Mouse (Mus musculus) forebrain, embryonic 10.5 days (tissue): ENCODE measurements around the gene Lztr1. TPM values are rescaled to one million over a fixed set of nuclear protein-coding genes. Genes with fewer than 3 reads are reported as not detected.

Experiments
- DNase-seq: peaks from one replicate; pipeline ENCODE4 v3.0.0-alpha.2; 2017; ENCODE audit warnings: low spot score; ENCODE audit errors: extremely low spot score
- H3K27ac ChIP-seq: fragments of 300-500 bp; sonication (generic); 2 replicates; pipeline ENCODE4 v1.5.1; 2016; ENCODE audit warnings: mild to moderate bottlenecking
- H3K27me3 ChIP-seq: fragments of 300-500 bp; sonication (generic); 2 replicates; pipeline ENCODE4 v1.6.1; 2016; ENCODE audit warnings: mild to moderate bottlenecking; ENCODE audit not compliant: poor library complexity, severe bottlenecking
- H3K36me3 ChIP-seq: fragments of 300-500 bp; sonication (generic); replicated peaks from 2 replicates; pipeline ENCODE4 v1.6.1; 2016; ENCODE audit warnings: mild to moderate bottlenecking, moderate library complexity
- H3K4me1 ChIP-seq: fragments of 300-500 bp; sonication (generic); 2 replicates; pipeline ENCODE4 v1.6.1; 2016
- H3K4me3 ChIP-seq: fragments of 300-500 bp; sonication (generic); 2 replicates; pipeline ENCODE4 v1.5.1; 2016; ENCODE audit warnings: mild to moderate bottlenecking, moderate library complexity
- H3K9me3 ChIP-seq: fragments of 300-500 bp; sonication (generic); 2 replicates; pipeline ENCODE4 v1.6.1; 2016; ENCODE audit warnings: mild to moderate bottlenecking, moderate library complexity
- WGBS: fragments of 180-500 bp; shearing (Covaris S2); methylation state at CpG from one replicate; pipeline ENCODE4 v1.1.7; 2016; 5-methylcytosine and 5-hydroxymethylcytosine counted together
- polyA plus RNA-seq: library from polyadenylated mRNA; unstranded; fragments of >200 nt; fragmentation: Nextera tagmentation; extraction: Ambion mirVana; gene quantifications from 2 replicates; pipeline ENCODE4 v1.2.1, GENCODE M21; 2016

Lztr1 gene
- polyA plus RNA-seq, 1 experiment from 2014 or later: 92.3 TPM

DNA sequence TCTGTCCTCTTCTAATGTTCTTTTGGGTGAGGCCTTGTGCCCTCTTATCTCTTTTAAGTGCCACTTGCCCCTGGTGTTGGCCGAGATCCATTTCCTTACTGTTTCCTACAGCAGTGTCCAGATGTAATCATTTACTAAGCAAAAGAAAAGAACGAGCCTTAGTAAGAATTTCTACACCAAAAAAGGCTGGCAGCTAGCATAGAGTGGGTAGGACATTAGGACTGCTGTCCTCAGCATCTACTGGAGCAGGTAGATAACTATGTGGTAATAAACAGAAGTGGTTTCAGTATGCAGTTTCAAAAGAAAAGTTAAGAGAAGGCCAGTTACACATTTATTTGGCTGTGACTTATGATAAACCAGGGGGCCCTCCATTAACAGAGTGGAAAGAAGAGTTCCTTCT lies 2.2 kb downstream of the Lztr1 start:
- DNase-seq: no peak
- no peak overlapping the region for H3K27ac ChIP-seq
- peaks cover 15% of the 10 kb centered on the region for H3K4me1 ChIP-seq
- WGBS: 92% methylated on average over 2 of the region's 2 CpGs
- H3K4me3 ChIP-seq: no peak overlapping the region
- H3K9me3 ChIP-seq: no peaks in the 10 kb centered on the region
- H3K27me3 ChIP-seq: no peaks in the 10 kb centered on the region
- H3K36me3 ChIP-seq: peaks cover 48% of the 10 kb centered on the region

DNA sequence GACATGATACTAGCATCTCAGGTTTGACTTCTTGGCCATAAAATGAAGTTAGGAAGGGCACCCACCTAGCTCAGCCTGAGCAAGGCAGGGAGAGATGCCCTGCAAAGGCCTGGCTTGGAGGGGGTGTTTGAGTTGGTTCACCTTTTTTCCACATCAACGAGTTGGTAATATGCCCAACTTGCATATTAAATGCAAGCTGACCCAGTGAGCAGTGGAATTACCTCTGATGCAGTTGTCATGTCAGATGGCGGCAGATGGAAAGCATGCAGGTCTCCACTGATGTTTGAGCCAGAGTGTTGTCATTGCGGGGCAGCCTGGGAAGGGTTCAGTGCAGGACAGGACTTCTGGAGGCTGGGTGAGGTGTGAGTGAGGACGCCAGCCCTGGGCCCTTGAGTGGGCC lies 2.9 kb downstream of the Lztr1 start:
- H3K36me3 ChIP-seq: peaks cover 55% of the 10 kb centered on the region

DNA sequence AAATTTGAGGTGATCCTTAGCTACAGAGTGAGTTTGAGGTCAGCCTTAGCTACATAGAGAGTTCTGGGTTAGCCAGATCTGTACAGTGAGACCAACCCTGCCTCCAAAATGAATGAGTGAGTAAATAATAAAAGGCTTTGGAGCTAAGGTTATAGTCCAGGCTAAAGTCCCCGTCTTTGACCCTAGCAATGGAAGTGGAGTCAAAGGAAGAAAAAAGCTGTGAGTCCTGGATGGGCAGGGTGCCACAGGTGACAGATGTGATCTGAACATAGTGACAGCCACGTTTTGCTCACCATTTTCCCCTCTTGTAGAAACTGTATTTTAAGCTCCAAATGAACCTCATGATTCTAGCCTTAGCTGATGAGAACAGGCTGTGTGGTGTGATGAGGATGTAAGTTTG lies 10.4 kb downstream of the Lztr1 start:
- 84% methylated on average over 2 of the region's 2 CpGs for whole genome bisulfite sequencing
- Histone ChIP-seq H3K4me1 (no peaks in the 10 kb centered on the region), H3K27me3 (no peaks in the 10 kb centered on the region), H3K4me3 (no peak overlapping the region), H3K9me3 (no peaks in the 10 kb centered on the region), H3K27ac (no peak overlapping the region), H3K36me3 (peaks cover 98% of the 10 kb centered on the region)
- DNase-seq: no peak

More for the DNA sequence above, 2.9 kb downstream of the Lztr1 start:
- Histone ChIP-seq H3K27ac (no peak overlapping the region), H3K27me3 (no peaks in the 10 kb centered on the region), H3K9me3 (no peaks in the 10 kb centered on the region), H3K4me1 (peaks cover 15% of the 10 kb centered on the region), H3K4me3 (no peak overlapping the region)
- WGBS: 90% methylated on average over 4 of the region's 4 CpGs
- DNase-seq: no peak

DNA sequence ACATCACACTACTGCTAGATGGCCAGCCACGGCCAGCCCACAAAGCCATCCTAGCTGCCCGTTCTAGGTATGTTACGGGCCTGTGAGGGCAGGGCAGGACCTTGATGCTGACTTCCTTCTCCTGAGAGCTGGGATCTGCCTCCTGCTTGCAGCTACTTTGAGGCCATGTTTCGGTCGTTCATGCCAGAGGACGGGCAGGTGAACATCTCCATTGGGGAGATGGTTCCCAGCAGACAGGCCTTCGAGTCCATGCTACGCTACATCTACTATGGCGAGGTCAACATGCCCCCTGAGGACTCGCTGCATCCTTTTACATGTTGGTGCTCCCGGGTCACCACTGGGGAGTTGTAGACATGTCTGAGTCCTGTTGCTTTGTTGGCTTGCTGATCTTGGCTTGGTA lies 15.7 kb downstream of the Lztr1 start:
- Histone ChIP-seq H3K36me3 (peaks cover 98% of the 10 kb centered on the region), H3K9me3 (no peaks in the 10 kb centered on the region), H3K27ac (no peak overlapping the region), H3K4me3 (no peak overlapping the region), H3K27me3 (no peaks in the 10 kb centered on the region), H3K4me1 (peaks cover 3% of the 10 kb centered on the region; the same call in 1 of the 2 replicates)
- no peak for DNase-seq
- 91% methylated on average over 11 of the region's 11 CpGs for WGBS

DNA sequence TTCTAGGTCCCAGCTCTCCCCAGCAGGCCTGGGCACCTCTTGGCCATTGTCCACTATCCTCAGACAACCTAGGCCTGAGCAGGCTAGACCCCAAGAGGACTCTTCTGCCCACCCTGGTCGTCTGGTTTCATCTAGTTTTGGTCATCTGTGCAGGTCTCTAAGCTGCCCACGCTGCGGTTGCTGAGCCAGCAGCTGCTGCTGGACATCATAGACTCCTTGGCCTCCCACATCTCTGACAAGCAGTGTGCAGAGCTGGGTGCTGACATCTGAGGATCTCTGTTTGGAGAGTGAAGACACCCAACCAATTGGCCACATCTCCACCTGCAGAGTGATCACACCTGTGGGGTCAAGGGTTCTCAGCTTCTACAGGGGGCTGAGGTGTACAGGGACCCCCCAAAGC lies 17.0 kb downstream of the Lztr1 start:
- Histone ChIP-seq H3K4me3 (no peak overlapping the region), H3K4me1 (peaks cover 16% of the 10 kb centered on the region), H3K27me3 (no peaks in the 10 kb centered on the region), H3K9me3 (no peaks in the 10 kb centered on the region), H3K27ac (no peak overlapping the region), H3K36me3 (peaks cover 87% of the 10 kb centered on the region)
- DNase-seq: no peak
- WGBS: 86% methylated on average over 3 of the region's 3 CpGs

DNA sequence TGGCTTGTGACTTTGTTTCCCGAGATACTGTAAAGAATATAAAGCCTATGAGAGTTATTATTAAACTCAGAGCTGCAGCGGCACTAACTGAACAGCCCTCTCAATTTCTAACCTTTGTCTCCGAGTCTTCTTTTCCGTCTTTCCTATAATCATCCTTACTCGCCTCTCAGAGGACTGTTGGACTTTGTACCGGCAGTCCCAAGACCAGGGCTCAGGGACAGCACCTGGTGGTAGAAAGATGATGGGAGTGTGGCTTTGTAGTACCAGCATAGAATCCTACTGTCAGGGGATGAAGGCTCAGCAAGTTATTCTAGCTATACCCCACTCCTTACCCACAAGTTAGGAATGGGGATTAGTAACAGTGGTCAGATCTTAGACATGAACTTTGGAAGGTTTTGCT lies 17.7 kb downstream of the Lztr1 start:
- peaks cover 17% of the 10 kb centered on the region for H3K4me1 ChIP-seq
- WGBS: 90% methylated on average over 6 of the region's 6 CpGs
- H3K9me3 ChIP-seq: no peaks in the 10 kb centered on the region
- no peak overlapping the region for H3K4me3 ChIP-seq
- no peaks in the 10 kb centered on the region for H3K27me3 ChIP-seq
- DNase-seq: no peak
- H3K27ac ChIP-seq: no peak overlapping the region
- H3K36me3 ChIP-seq: peaks cover 80% of the 10 kb centered on the region

DNA sequence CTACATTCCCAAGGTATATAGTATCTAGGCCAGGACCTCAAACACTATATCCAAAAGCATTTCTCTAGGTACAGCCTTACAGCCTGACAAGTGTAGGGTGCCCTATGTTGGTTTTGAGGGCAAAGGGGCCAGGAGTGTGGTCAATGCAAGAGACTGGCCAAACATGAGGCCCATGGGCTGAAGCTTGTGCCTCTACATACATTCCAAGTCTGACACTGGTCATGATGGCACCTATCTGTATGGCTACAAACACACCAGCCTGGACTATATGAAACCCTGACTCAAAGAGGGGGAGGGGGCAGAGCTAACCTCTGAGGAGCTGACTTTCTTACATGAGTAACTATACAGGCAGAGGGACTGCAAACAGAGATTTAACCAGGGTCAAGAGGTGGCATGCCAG lies 19.1 kb downstream of the Lztr1 start:
- Histone ChIP-seq H3K4me3 (no peak overlapping the region), H3K36me3 (peaks cover 66% of the 10 kb centered on the region), H3K4me1 (peaks cover 27% of the 10 kb centered on the region), H3K27me3 (no peaks in the 10 kb centered on the region), H3K9me3 (no peaks in the 10 kb centered on the region), H3K27ac (no peak overlapping the region)
- no peak for DNase-seq

DNA sequence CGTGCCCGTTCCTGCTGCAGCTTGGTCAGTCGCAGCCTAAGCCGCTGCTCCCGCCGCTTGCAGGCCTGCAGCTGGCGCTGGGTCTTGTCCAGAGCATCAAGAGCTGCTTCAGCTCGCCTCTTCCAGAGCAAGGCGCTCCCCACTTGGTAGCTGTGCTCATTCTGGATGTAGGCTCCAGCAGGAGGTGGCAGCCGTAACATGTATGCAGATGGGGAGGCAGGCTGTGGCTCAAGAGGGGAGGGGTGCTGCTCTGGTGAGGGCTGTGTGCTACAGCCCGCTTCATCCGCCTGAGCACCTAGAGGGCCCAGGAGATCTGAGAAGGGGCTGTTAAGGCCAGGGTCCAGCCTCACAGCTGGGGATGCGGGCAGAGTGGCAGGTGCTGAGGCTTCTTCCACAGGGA lies 19.8 kb downstream of the Lztr1 start:
- 93% methylated on average over 13 of the region's 13 CpGs for WGBS
- Histone ChIP-seq H3K9me3 (no peaks in the 10 kb centered on the region), H3K4me3 (no peak overlapping the region), H3K36me3 (peaks cover 59% of the 10 kb centered on the region), H3K27me3 (no peaks in the 10 kb centered on the region), H3K4me1 (peaks cover 27% of the 10 kb centered on the region), H3K27ac (no peak overlapping the region)
- no peak for DNase-seq

DNA sequence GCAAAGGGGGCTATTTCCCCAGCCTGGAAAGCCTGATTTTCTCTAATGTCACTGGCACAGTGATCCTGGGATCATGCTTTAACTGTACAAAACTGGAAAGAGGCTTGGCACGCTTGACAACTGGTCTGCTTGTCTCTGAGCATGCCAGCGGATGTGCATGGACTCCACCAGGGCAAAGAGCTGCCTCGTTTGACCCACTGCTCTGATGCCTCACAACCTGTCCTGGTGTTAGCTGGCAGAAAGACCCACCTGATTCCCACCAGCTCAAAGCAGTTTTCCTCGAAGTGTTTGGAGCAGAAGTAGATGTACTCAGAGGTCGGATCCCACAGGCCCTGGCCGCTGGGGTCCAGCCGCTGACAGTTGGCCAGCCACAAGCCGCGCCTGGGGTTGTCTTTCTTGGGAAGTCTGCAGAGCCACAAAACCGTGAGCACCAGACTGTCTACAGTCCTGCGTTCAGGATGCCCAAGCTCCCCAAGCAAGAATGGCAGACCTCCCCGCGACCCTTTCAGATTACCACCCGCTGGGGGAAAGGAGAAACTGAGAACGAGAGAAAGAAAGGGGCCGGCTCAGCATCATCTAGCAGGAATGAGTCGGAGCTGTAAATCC lies 21.6 kb downstream of the Lztr1 start:
- Histone ChIP-seq H3K4me3 (peak overlapping the region; percentile 69), H3K9me3 (no peaks in the 10 kb centered on the region), H3K4me1 (peaks cover 27% of the 10 kb centered on the region), H3K36me3 (peaks cover 43% of the 10 kb centered on the region), H3K27ac (peak overlapping the region; percentile 92), H3K27me3 (no peaks in the 10 kb centered on the region)
- 17% methylated on average over 17 of the region's 17 CpGs for WGBS
- DNase-seq: peak; percentile 23

DNA sequence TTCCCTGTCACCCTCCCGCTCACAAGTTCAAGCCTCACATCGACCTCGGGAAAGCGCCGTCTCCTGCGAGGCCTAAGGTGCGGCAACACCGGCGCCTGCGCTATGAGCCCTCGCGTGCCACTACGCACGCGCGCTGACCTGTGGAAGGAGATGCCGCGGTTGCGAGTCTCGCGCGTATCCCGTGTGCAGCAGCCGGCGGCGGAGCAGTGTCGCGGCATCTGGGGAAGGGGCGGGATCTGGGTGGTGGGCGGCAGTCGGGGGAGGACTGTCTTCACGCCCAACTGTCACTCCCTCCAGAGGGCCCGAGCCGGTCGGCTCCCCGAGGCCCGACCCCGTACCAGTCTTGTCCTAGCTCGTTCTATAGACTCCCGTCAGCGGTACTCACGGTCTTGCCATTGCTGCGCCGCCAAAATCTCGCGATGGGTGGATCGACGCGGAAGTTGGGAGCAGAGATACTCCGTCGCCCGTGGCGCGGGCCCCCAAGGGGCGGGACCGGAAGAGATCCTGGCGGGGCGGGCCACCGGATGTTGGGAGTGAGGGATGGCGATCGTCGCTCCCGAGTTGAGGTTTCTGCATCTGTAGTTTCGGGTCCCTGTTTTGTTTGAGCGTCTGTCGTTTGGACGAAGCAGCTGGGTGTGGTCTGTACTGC lies 22.3 kb downstream of the Lztr1 start, which contains the start of gene Thap7:
TSS of gene Thap7 (minus strand) at position 497 of the 649 bp plus-strand sequence.
- peak; percentile 97 for DNase-seq
- H3K4me3 ChIP-seq: peak within 1 kb of the TSS; percentile 69
- H3K27me3 ChIP-seq: no peaks in the 10 kb centered on the region
- H3K9me3 ChIP-seq: no peaks in the 10 kb centered on the region
- H3K4me1 ChIP-seq: peaks cover 27% of the 10 kb centered on the region
- H3K36me3 ChIP-seq: peaks cover 36% of the 10 kb centered on the region
- under 1% methylated on average over 67 of the region's 67 CpGs for WGBS
- H3K27ac ChIP-seq: peak within 1 kb of the TSS; percentile 92

DNA sequence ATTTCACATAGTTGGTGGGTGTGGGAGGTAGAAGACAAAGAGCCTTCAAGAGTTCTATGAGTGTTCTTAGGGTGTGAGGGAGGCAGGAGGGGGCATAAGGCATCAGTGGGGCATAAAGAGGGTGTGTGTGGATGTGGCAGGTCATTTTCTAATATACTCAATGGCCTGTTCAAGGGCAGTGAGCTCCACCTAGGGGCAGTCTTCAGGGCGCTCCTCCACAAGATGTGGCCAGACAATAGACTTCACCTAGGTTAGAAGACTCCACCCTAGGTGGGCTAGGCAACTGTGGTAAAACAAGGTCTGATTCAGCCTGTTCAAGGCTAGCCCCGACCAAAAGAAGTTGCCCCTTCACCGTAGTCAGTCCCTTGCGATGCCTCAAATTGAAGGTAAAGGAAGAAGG lies 23.8 kb downstream of the Lztr1 start:
- peaks cover 21% of the 10 kb centered on the region for H3K36me3 ChIP-seq
- no peak for DNase-seq
- H3K4me3 ChIP-seq: peak overlapping the region; percentile 69; the same call in 1 of the 2 replicates
- no peak overlapping the region for H3K27ac ChIP-seq
- 51% methylated on average over 4 of the region's 4 CpGs for WGBS
- peaks cover 3% of the 10 kb centered on the region; the same call in 1 of the 2 replicates for H3K9me3 ChIP-seq
- peaks cover 27% of the 10 kb centered on the region for H3K4me1 ChIP-seq
- no peaks in the 10 kb centered on the region for H3K27me3 ChIP-seq

DNA sequence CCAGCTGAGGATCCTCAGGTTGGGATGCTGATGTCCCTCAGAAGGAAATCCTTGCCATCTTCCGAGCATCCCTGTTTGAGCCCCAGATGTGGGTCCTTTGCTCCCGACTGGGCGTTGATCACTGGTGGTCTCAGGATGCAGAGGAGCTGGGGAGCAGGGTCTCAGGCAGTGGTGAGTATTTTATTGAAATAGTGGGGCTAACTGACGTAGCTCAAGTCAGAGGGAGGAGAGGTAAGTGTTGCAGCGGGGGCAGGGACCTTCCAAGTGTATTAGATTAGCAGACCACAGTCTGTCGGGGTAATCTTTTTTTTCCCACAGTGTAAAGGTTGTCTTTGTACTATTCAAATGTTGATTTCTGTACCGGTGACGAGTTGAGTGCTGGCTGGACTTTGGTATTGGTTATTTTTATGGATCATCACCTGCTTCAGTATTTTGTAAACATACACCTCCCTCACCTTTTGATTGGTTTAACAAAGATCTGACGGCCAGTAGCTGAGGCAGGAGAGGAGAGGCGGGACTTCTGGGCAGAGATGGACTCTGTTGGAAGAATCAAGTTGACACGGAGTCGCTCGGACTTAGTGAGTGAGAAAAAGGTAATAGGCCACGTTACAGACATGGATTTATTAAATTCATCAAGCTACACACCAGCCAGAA lies 24.3 kb downstream of the Lztr1 start:
- Histone ChIP-seq H3K4me1 (peaks cover 27% of the 10 kb centered on the region), H3K27me3 (no peaks in the 10 kb centered on the region), H3K36me3 (peaks cover 16% of the 10 kb centered on the region), H3K4me3 (no peak overlapping the region), H3K27ac (no peak overlapping the region), H3K9me3 (peaks cover 3% of the 10 kb centered on the region; the same call in 1 of the 2 replicates)
- no peak for DNase-seq
- WGBS: 69% methylated on average over 14 of the region's 14 CpGs

DNA sequence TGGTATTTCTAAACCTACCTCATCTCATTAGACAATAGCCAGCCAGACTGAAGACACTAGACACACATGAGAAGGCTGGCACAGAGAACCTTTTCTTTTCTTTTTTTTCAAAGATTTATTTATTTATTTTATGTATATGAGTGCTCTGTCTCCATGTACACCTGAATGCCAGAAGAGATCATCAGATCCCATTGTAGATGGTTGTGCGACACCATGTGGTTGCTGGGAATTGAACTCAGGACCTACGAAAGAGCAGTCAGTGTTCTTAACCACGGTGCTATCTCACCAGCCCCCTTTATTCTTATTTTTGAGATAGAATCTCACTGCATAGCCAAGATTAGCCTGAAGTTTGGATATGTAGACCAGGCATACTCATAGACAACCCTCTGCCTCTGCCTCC lies 28.1 kb downstream of the Lztr1 start:
- Histone ChIP-seq H3K36me3 (no peaks in the 10 kb centered on the region), H3K4me3 (no peak overlapping the region), H3K4me1 (peaks cover 8% of the 10 kb centered on the region), H3K27ac (no peak overlapping the region), H3K27me3 (no peaks in the 10 kb centered on the region), H3K9me3 (peaks cover 3% of the 10 kb centered on the region; the same call in 1 of the 2 replicates)
- no peak for DNase-seq
- WGBS: 89% methylated on average over 3 of the region's 3 CpGs
